Mouse (Mus musculus): Measurements from ENCODE around the gene Hist3h2ba.

Hist3h2ba gene

GRCm38 (mm10) chr11:58985299-58985917 is 36.7 kb downstream of the Hist3h2ba start:
- DNase-seq (ENCODE audit: low read depth, low spot score) = no peak

GRCm38 (mm10) chr11:58989166-58989565 is 40.4 kb downstream of the Hist3h2ba start:
- no peak for DNase-seq (ENCODE audit: low read depth, low spot score)

GRCm38 (mm10) chr11:58990141-58990540 is 41.4 kb downstream of the Hist3h2ba start:
- no peak for DNase-seq (ENCODE audit: low read depth, low spot score)

- DNase-seq (ENCODE audit: low read depth, low spot score) = no peak
Measured at GRCm38 (mm10) chr11:58990794-58991193, 42.1 kb downstream of the Hist3h2ba start.

- no peak for DNase-seq (ENCODE audit: low read depth, low spot score)
Measured at GRCm38 (mm10) chr11:58991911-58992310, 43.2 kb downstream of the Hist3h2ba start.

- no peak for DNase-seq (ENCODE audit: low read depth, low spot score)
Measured at GRCm38 (mm10) chr11:58993091-58993670, 44.5 kb downstream of the Hist3h2ba start.

GRCm38 (mm10) chr11:58994337-58994826 is 45.7 kb downstream of the Hist3h2ba start:
- peak; percentile 48 for DNase-seq (ENCODE audit: low read depth, low spot score)

GRCm38 (mm10) chr11:58995061-58995806 is 46.5 kb downstream of the Hist3h2ba start:
- DNase-seq (ENCODE audit: low read depth, low spot score) = no peak

GRCm38 (mm10) chr11:58995807-58996370 is 47.2 kb downstream of the Hist3h2ba start:
- no peak for DNase-seq (ENCODE audit: low read depth, low spot score)

- DNase-seq (ENCODE audit: low read depth, low spot score) = no peak
Measured at GRCm38 (mm10) chr11:58997541-58997940, 48.8 kb downstream of the Hist3h2ba start.
